Mouse (Mus musculus) left cerebral cortex, adult 9 months (tissue): ENCODE data around the gene Dnmt1.

Source experiments
- DNase-seq, 2 experiments: peaks; one replicate each; pipeline ENCODE4 v3.0.0; 2022; ENCODE audit warnings: low spot score in 2 of 2

Gene Dnmt1

GRCm38 (mm10) chr9:20943396-20943795 lies 16.3 kb downstream of the Dnmt1 start:
- no peak for DNase-seq

- DNase-seq, result no peak
These were observed 36.4 kb downstream of the Dnmt1 start for GRCm38 (mm10) chr9:20923258-20923657.

- DNase-seq, result no peak
These were observed 43.5 kb downstream of the Dnmt1 start for GRCm38 (mm10) chr9:20916160-20916559.

GRCm38 (mm10) chr9:20909948-20910347 lies 49.7 kb downstream of the Dnmt1 start:
- DNase-seq, result peak in 1 of 2 experiments; percentile 62

- no peak for DNase-seq
These were observed 57.6 kb downstream of the Dnmt1 start for GRCm38 (mm10) chr9:20902174-20902491.

GRCm38 (mm10) chr9:20901466-20902173 lies 58.1 kb downstream of the Dnmt1 start:
- peak in 1 of 2 experiments; percentile 43 for DNase-seq

- DNase-seq, result peak in 1 of 2 experiments; percentile 83
These were observed 61.1 kb downstream of the Dnmt1 start, which contains the start of gene Eif3g for GRCm38 (mm10) chr9:20898511-20899073. Eif3g (minus strand) TSS chr9:20898623.

- DNase-seq, result no peak
These were observed 61.8 kb downstream of the Dnmt1 start for GRCm38 (mm10) chr9:20897736-20898510.

GRCm38 (mm10) chr9:20895382-20895781 lies 64.3 kb downstream of the Dnmt1 start:
- DNase-seq, result no peak

GRCm38 (mm10) chr9:20894629-20895028 lies 65.1 kb downstream of the Dnmt1 start:
- no peak for DNase-seq

GRCm38 (mm10) chr9:20893590-20894343 lies 65.9 kb downstream of the Dnmt1 start:
- DNase-seq, result no peak

GRCm38 (mm10) chr9:20893069-20893468 lies 66.6 kb downstream of the Dnmt1 start:
- no peak for DNase-seq

GRCm38 (mm10) chr9:20892104-20892653 lies 67.5 kb downstream of the Dnmt1 start:
- no peak for DNase-seq

GRCm38 (mm10) chr9:20891339-20892103 lies 68.2 kb downstream of the Dnmt1 start:
- no peak for DNase-seq

GRCm38 (mm10) chr9:20890411-20890810 lies 69.3 kb downstream of the Dnmt1 start:
- no peak for DNase-seq

GRCm38 (mm10) chr9:20889185-20890141 lies 70.2 kb downstream of the Dnmt1 start:
- no peak for DNase-seq

- DNase-seq, result no peak
These were observed 71.3 kb downstream of the Dnmt1 start for GRCm38 (mm10) chr9:20888386-20888765.

- DNase-seq, result peak; percentile 92 to 96
These were observed 71.8 kb downstream of the Dnmt1 start, which contains the start of gene Ppan for GRCm38 (mm10) chr9:20887704-20888385. Ppan (plus strand) TSS chr9:20888175.

GRCm38 (mm10) chr9:20887191-20887590 lies 72.5 kb downstream of the Dnmt1 start:
- DNase-seq, result no peak
